Comparison of ENCODE assay signal across 9 mouse cellular contexts in genomic region chr13:111996910-111997309, GRCm38 (mm10).
A peak's percentile ranks its signal among the peaks of the same experiment; 100 is the strongest.
DNase-seq lines count a peak whose midpoint lies in the region; ATAC-seq and TF ChIP-seq lines count a peak whose summit lies in the region.
"Had no signal": no experiment of that assay in that cellular context is flagged by ENCODE, and none has a peak within 500 bp of the region (broad histone marks: within the 10 kb centered on the region; RNA-seq: fewer than 3 reads in every experiment).

No protein-coding gene starts in this region.

- 77% methylated on average over 11 of the region's 11 CpGs for WGBS in forebrain, embryonic 15.5 days

- no peak for TF ChIP-seq CTCF in brain, embryonic 14.5 days (IDR thresholded peaks at IDR 0.05; ENCODE audit: borderline replicate concordance, extremely low read depth, insufficient read depth, insufficient read length)

- no peak overlapping the region for H3K4me3 ChIP-seq in forebrain, embryonic 15.5 days
- H3K4me3 ChIP-seq: embryonic facial prominence, embryonic 12.5 days had no signal

- DNase-seq in layer of hippocampus, adult 9-11 months, result peak; percentile 26
- no peak for DNase-seq in layer of hippocampus, adult 9-10 months (ENCODE audit: low spot score)
- peak; percentile 50 for DNase-seq in brain, embryonic 14.5 days (ENCODE audit: low read depth)
- DNase-seq in gastrocnemius, postnatal 4 days (ENCODE audit: low spot score in 2 of 2), result peak; percentile 40 to 78
- DNase-seq in kidney, postnatal 25 days, result peak; percentile 71 to 82
- DNase-seq in right cerebral cortex, postnatal 14 days, result peak; percentile 33
- no peak for DNase-seq in yolk sac, embryonic 10.5 days (ENCODE audit: low spot score)

- H3K4me1 ChIP-seq in forebrain, embryonic 15.5 days, result peaks cover 12% of the 10 kb centered on the region

- no peaks in the 10 kb centered on the region for H3K9me3 ChIP-seq in forebrain, embryonic 15.5 days
- H3K9me3 ChIP-seq: embryonic facial prominence, embryonic 12.5 days had no signal

- H3K9ac ChIP-seq in forebrain, embryonic 15.5 days (replicated peaks), result no peak overlapping the region
- H3K9ac ChIP-seq: embryonic facial prominence, embryonic 12.5 days had no signal

- no peak for ATAC-seq in forebrain, embryonic 15.5 days (replicated peaks)

- TF ChIP-seq POLR2A in brain, embryonic 14.5 days (IDR thresholded peaks at IDR 0.05; ENCODE audit: borderline replicate concordance, extremely low read depth, insufficient read depth, insufficient read length, poor library complexity, severe bottlenecking), result no peak

- no peak overlapping the region for H3K27ac ChIP-seq in forebrain, embryonic 15.5 days (replicated peaks)
- H3K27ac ChIP-seq: embryonic facial prominence, embryonic 12.5 days had no signal

- no peaks in the 10 kb centered on the region for H3K36me3 ChIP-seq in forebrain, embryonic 15.5 days
- H3K36me3 ChIP-seq: embryonic facial prominence, embryonic 12.5 days had no signal

- no peaks in the 10 kb centered on the region for H3K27me3 ChIP-seq in forebrain, embryonic 15.5 days
- H3K27me3 ChIP-seq: embryonic facial prominence, embryonic 12.5 days had no signal

- H3K4me2 ChIP-seq in forebrain, embryonic 15.5 days (replicated peaks), result no peak overlapping the region
- H3K4me2 ChIP-seq: embryonic facial prominence, embryonic 12.5 days had no signal

Comparison
In these comparisons a context has a peak if more than half of its experiments do, and no peak if none do; other contexts are left out.
1. DNase-seq: peak in layer of hippocampus, adult 9-11 months (single experiment), brain, embryonic 14.5 days (single experiment), gastrocnemius, postnatal 4 days (2 of 2), kidney, postnatal 25 days (2 of 2) and right cerebral cortex, postnatal 14 days (single experiment); none in layer of hippocampus, adult 9-10 months (single experiment) and yolk sac, embryonic 10.5 days (single experiment).